Mouse (Mus musculus): ENCODE measurements at regions not wholly inside any gene's neighbourhood (a gene's known extent, or its start where the extent isn't known, plus 50 kb on each side); places are given as distances from the start of the nearest gene placed in this dataset.

- Histone ChIP-seq H3K27ac (ENCODE audit: low read length) (no peak overlapping the region), H3K9me3 (ENCODE audit: low read length) (0 out of 2 replicates have a peak, but pooled peaks cover 4% of the 10 kb centered on the region), H3K4me3 (ENCODE audit: low read length) (no peak overlapping the region), H3K9ac (replicated peaks; ENCODE audit: low read length) (no peak overlapping the region), H3K27me3 (ENCODE audit: insufficient read depth, low read length) (no peaks in the 10 kb centered on the region), H3K4me1 (ENCODE audit: insufficient read depth, low read length) (no peaks in the 10 kb centered on the region), H3K4me2 (replicated peaks; ENCODE audit: low read depth, low read length) (no peak overlapping the region), H3K36me3 (ENCODE audit: insufficient read depth, low read length) (no peaks in the 10 kb centered on the region)
- 47% methylated on average over 1 of the region's 1 CpGs for WGBS
- no peak for ATAC-seq (ENCODE audit: low FRiP score, low TSS enrichment)
Observed at GRCm38 (mm10) chr3:140239276-140239675, 972.9 kb downstream of the Pdha2 start.

Small RNA genes in the stretch of these regions (microRNA-seq; reads per million reads assigned to microRNA genes)
- gene Mir7j, result 128 reads per million, percentile 58 among the genes with 10 or more reads in this experiment
